ENCODE assay signal across 16 mouse cellular contexts in the genomic region with DNA sequence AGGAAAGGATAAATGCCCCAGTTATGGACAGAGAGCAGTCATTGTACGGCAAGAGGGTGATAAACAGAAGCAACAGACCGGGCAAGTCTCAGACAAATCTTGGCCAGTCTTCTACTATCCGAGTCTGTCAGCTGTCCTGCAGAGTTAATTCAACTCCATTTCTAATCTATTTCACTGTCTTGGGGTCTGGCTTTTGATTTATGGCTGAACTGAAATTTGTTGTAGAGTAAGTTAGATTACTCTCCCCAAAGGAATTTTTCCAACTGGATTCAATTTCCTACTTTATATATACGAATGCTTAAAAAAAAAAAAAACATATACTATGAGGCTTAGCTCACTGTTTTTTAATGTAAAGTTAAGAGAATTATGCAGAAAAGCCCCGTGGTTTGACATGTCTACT. TPM values are rescaled to one million over a fixed set of nuclear protein-coding genes. Genes with fewer than 3 reads are reported as not detected.
"Had no signal": no experiment of that assay in that cellular context is flagged by ENCODE, and none has a peak within 500 bp of the region (broad histone marks: within the 10 kb centered on the region; RNA-seq: fewer than 3 reads in every experiment).

No protein-coding gene starts in this region.

- H3K4me3 ChIP-seq: layer of hippocampus, adult 2 months; limb, embryonic 15.5 days; midbrain, embryonic 12.5 days; midbrain, embryonic 15.5 days had no signal

- H3K27me3 ChIP-seq: limb, embryonic 15.5 days; midbrain, embryonic 12.5 days; midbrain, embryonic 15.5 days had no signal

- H3K4me1 ChIP-seq: midbrain, embryonic 15.5 days had no signal

- DNase-seq: kidney, adult 9 months; kidney, postnatal 25 days; layer of hippocampus, adult 9-11 months; liver, postnatal 0 days; lung, embryonic 14.5 days; thymus, postnatal 36 days had no signal

- H3K36me3 ChIP-seq: limb, embryonic 15.5 days; midbrain, embryonic 12.5 days; midbrain, embryonic 15.5 days had no signal

- ATAC-seq: liver, postnatal 0 days; midbrain, embryonic 15.5 days had no signal

- H3K9me3 ChIP-seq: limb, embryonic 15.5 days; midbrain, embryonic 12.5 days; midbrain, embryonic 15.5 days had no signal

- H3K27ac ChIP-seq: kidney, postnatal 0 days; layer of hippocampus, adult 2 months; liver, embryonic 14.5 days; macrophage; midbrain, embryonic 12.5 days; midbrain, embryonic 15.5 days; stomach, postnatal 0 days had no signal

- H3K9ac ChIP-seq: limb, embryonic 15.5 days; liver, embryonic 14.5 days; liver, postnatal 0 days; lung, embryonic 14.5 days; midbrain, embryonic 12.5 days; midbrain, embryonic 15.5 days had no signal

- H3K4me2 ChIP-seq: limb, embryonic 15.5 days; liver, embryonic 11.5 days; lung, embryonic 14.5 days; midbrain, embryonic 12.5 days; midbrain, embryonic 15.5 days had no signal

RNA-seq across cellular contexts. Expression of a gene that starts 56.6 kb away (rescaled TPM):
- total RNA-seq: megakaryocyte, adult 5-6 weeks had no signal
- polyA plus RNA-seq: macrophage had no signal
